Mouse (Mus musculus): Measurements from ENCODE around the gene Itga6. TPM values are rescaled to one million over a fixed set of nuclear protein-coding genes. Genes with fewer than 3 reads are reported as not detected.
"Not testable (repeated sequence)": the region's sequence is repeated elsewhere in the genome, so short reads cannot be mapped to it uniquely, and the experiment has no call there.

The Itga6 gene
- 45.0 and 51.9 TPM in 2 replicates for polyA plus RNA-seq (2012; rRNA removed)

GRCm38 (mm10) chr2:71745610-71746374, at the start of gene Itga6:
Itga6 (plus strand) TSS chr2:71745616.
- DNase-seq (ENCODE audit: low spot score) = no peak

GRCm38 (mm10) chr2:71696776-71697175, 48.6 kb upstream of the Itga6 start:
- no peak for DNase-seq (ENCODE audit: low spot score)

GRCm38 (mm10) chr2:71697408-71698336, 47.7 kb upstream of the Itga6 start:
- DNase-seq (ENCODE audit: low spot score) = no peak

- no peak for DNase-seq (ENCODE audit: low spot score)
Measured at GRCm38 (mm10) chr2:71698366-71698765, 47.0 kb upstream of the Itga6 start.

GRCm38 (mm10) chr2:71698942-71699341, 46.5 kb upstream of the Itga6 start:
- DNase-seq (ENCODE audit: low spot score) = no peak

- no peak for DNase-seq (ENCODE audit: low spot score)
Measured at GRCm38 (mm10) chr2:71701341-71701740, 44.1 kb upstream of the Itga6 start.

- DNase-seq (ENCODE audit: low spot score) = no peak
Measured at GRCm38 (mm10) chr2:71704309-71704708, 41.1 kb upstream of the Itga6 start.

- no peak for DNase-seq (ENCODE audit: low spot score)
Measured at GRCm38 (mm10) chr2:71708886-71709285, 36.5 kb upstream of the Itga6 start.

GRCm38 (mm10) chr2:71711640-71712039, 33.8 kb upstream of the Itga6 start:
- no peak for DNase-seq (ENCODE audit: low spot score)

GRCm38 (mm10) chr2:71714416-71714815, 31.0 kb upstream of the Itga6 start:
- DNase-seq (ENCODE audit: low spot score) = no peak

- DNase-seq (ENCODE audit: low spot score) = no peak
Measured at GRCm38 (mm10) chr2:71719005-71719386, 26.4 kb upstream of the Itga6 start.

- no peak for DNase-seq (ENCODE audit: low spot score)
Measured at GRCm38 (mm10) chr2:71719387-71720034, 25.9 kb upstream of the Itga6 start.

GRCm38 (mm10) chr2:71720556-71720955, 24.9 kb upstream of the Itga6 start:
- not testable (repeated sequence) for DNase-seq (ENCODE audit: low spot score)

- no peak for DNase-seq (ENCODE audit: low spot score)
Measured at GRCm38 (mm10) chr2:71722913-71723312, 22.5 kb upstream of the Itga6 start.

GRCm38 (mm10) chr2:71723623-71724022, 21.8 kb upstream of the Itga6 start:
- DNase-seq (ENCODE audit: low spot score) = no peak

GRCm38 (mm10) chr2:71724028-71724427, 21.4 kb upstream of the Itga6 start:
- DNase-seq (ENCODE audit: low spot score) = no peak

GRCm38 (mm10) chr2:71725446-71725845, 20.0 kb upstream of the Itga6 start:
- DNase-seq (ENCODE audit: low spot score) = no peak

GRCm38 (mm10) chr2:71726883-71727676, 18.3 kb upstream of the Itga6 start:
- no peak for DNase-seq (ENCODE audit: low spot score)

GRCm38 (mm10) chr2:71728341-71728740, 17.1 kb upstream of the Itga6 start:
- no peak for DNase-seq (ENCODE audit: low spot score)

- DNase-seq (ENCODE audit: low spot score) = no peak
Measured at GRCm38 (mm10) chr2:71728796-71729195, 16.6 kb upstream of the Itga6 start.

Data from urinary bladder, adult 2 months (tissue).